Mouse (Mus musculus): Measurements from ENCODE around the gene Gm6169. TPM values are rescaled to one million over a fixed set of nuclear protein-coding genes. Genes with fewer than 3 reads are reported as not detected.

Gm6169 gene
- 3.7 and 3.9 TPM in 2 replicates for total RNA-seq (2012; rRNA removed)
- total RNA-seq (2014; rRNA removed) = 12.8 and 17.6 TPM in 2 replicates
- polyA plus RNA-seq (2012; ENCODE audit: insufficient read length, low read depth) = 3.8 and 4.4 TPM in 2 replicates

DNA sequence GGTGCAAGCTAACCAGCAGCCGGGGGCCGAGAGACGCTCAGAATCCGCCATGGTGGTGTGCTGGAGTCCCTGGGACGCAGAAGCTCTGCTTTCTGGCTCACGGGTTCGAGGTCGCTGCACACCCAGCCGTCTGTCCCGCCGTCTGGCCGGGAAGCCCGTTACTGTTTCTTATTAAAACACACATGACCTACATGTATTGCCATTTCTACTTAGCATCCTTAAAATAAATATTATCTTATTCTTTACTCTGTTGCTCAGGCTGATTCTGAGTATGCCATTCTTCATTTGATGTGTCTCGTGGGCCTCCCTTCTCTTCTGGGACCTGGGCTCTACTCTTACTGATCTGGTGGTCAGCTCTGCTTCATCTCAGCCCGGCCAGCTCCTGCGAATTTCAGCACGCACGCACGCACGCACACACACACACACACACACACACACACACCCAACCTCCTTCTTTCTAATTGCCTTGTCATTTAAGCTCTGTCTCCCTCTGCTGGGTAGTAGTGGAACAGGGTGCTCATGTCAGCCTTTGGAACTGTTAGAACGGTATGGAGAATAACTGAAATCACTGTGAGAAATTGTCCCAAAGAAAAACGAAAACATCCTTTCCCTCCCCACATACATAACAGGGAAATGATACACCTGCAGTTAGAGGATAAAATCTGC lies at the start of gene Gm6169:
Gene Gm6169, minus strand, starts transcription at position 51 of the 666 bp plus-strand sequence.
- H3K36me3 ChIP-seq (replicated peaks in 1 of 2; ENCODE audit: control insufficient read depth in 1 of 2, insufficient read depth in 1 of 2, low read length in 1 of 2) = no peaks in the 10 kb centered on the region
- H3K79me2 ChIP-seq (replicated peaks; ENCODE audit: control insufficient read depth, extremely low read depth, insufficient read depth, poor library complexity, severe bottlenecking) = no peaks in the 10 kb centered on the region
- peak; percentile 69 for DNase-seq (ENCODE audit: extremely low read depth)
- TF ChIP-seq MEF2A (IDR thresholded peaks at IDR 0.05; ENCODE audit: borderline replicate concordance, low read depth, low read length) = no peak
- no peak for TF ChIP-seq MAX (IDR thresholded peaks at IDR 0.05; ENCODE audit: low read length)
- TF ChIP-seq NELFE (IDR thresholded peaks at IDR 0.05; ENCODE audit: low read depth, low read length) = no peak
- TF ChIP-seq PAX5 (IDR thresholded peaks at IDR 0.05; ENCODE audit: low read length) = no peak
- TF ChIP-seq CTCF (conservative IDR thresholded peaks at IDR 0.05 in 1 of 2, IDR thresholded peaks at IDR 0.05 in 1 of 2; ENCODE audit: low read depth in 2 of 2, low read length in 2 of 2) = peak; percentile 60 to 76
- no peak for TF ChIP-seq GABPA (IDR thresholded peaks at IDR 0.05; ENCODE audit: insufficient replicate concordance, low read depth, low read length)
- TF ChIP-seq KAT2A (IDR thresholded peaks at IDR 0.05; ENCODE audit: insufficient replicate concordance, low read length) = no peak
- no peak for TF ChIP-seq ETS1 (conservative IDR thresholded peaks at IDR 0.05; ENCODE audit: low read depth, low read length)
- peak; percentile 58 for TF ChIP-seq BHLHE40 (IDR thresholded peaks at IDR 0.05; ENCODE audit: low read depth, low read length)
- no peak for TF ChIP-seq TBP (conservative IDR thresholded peaks at IDR 0.05; ENCODE audit: low read depth, low read length)
- 0 out of 2 replicates have a peak, but pooled peaks have one; percentile 42 for TF ChIP-seq MYC (IDR thresholded peaks at IDR 0.05; ENCODE audit: low read depth, low read length)
- TF ChIP-seq SMC3 (IDR thresholded peaks at IDR 0.05; ENCODE audit: low read depth, low read length) = peak; percentile 51
- TF ChIP-seq ELF1 (IDR thresholded peaks at IDR 0.05; ENCODE audit: low read depth, low read length) = no peak
- TF ChIP-seq ZMIZ1 (IDR thresholded peaks at IDR 0.05; ENCODE audit: low read depth, low read length) = no peak
- no peak for TF ChIP-seq E2F4 (IDR thresholded peaks at IDR 0.05; ENCODE audit: insufficient replicate concordance, low read depth, low read length)
- TF ChIP-seq TCF12 (IDR thresholded peaks at IDR 0.05; ENCODE audit: low read depth, low read length) = no peak
- TF ChIP-seq CHD2 (IDR thresholded peaks at IDR 0.05; ENCODE audit: low read length) = no peak
- peak; percentile 60 for TF ChIP-seq RAD21 (IDR thresholded peaks at IDR 0.05; ENCODE audit: low read depth, low read length)
- TF ChIP-seq ZKSCAN1 (IDR thresholded peaks at IDR 0.05; ENCODE audit: borderline replicate concordance, low read depth, low read length) = no peak
- TF ChIP-seq USF2 (conservative IDR thresholded peaks at IDR 0.05; ENCODE audit: low read depth, low read length) = no peak
- no peak for TF ChIP-seq ZC3H11A (IDR thresholded peaks at IDR 0.05; ENCODE audit: low read depth, low read length)
- no peak for TF ChIP-seq EP300 (IDR thresholded peaks at IDR 0.05; ENCODE audit: low read length)
- no peak for TF ChIP-seq MXI1 (IDR thresholded peaks at IDR 0.05; ENCODE audit: low read depth, low read length)
- TF ChIP-seq USF1 (IDR thresholded peaks at IDR 0.05; ENCODE audit: low read depth, low read length) = no peak
- TF ChIP-seq MAFK (IDR thresholded peaks at IDR 0.05; ENCODE audit: insufficient replicate concordance, low read length) = no peak
- TF ChIP-seq JUN (IDR thresholded peaks at IDR 0.05; ENCODE audit: insufficient read depth, low read depth, low read length) = no peak
- TF ChIP-seq JUND (conservative IDR thresholded peaks at IDR 0.05; ENCODE audit: low read depth, low read length) = no peak
- TF ChIP-seq UBTF (IDR thresholded peaks at IDR 0.05; ENCODE audit: low read depth, low read length) = no peak
- no peak for TF ChIP-seq SIN3A (IDR thresholded peaks at IDR 0.05; ENCODE audit: low read length)
- TF ChIP-seq RCOR1 (conservative IDR thresholded peaks at IDR 0.05; ENCODE audit: low read depth, low read length) = no peak
- TF ChIP-seq ZNF384 (IDR thresholded peaks at IDR 0.05; ENCODE audit: low read depth, low read length) = no peak
- TF ChIP-seq CHD1 (IDR thresholded peaks at IDR 0.05; ENCODE audit: low read depth, low read length) = no peak
- TF ChIP-seq POLR2A (IDR thresholded peaks at IDR 0.05; ENCODE audit: low read depth, low read length) = no peak
- dilution Hi-C loops (cut with MboI; ENCODE audit: extremely low pct_ligation_motif_present, extremely low pct_unique_long_range_greater_than_20kb, low sequenced_read_pairs) (no loop called here), in situ Hi-C loops (cut with MboI; ENCODE audit: low pct_ligation_motif_present, low pct_unique_long_range_greater_than_20kb, low sequenced_read_pairs) (no loop called here)
- no peaks in the 10 kb centered on the region for H3K9me3 ChIP-seq (replicated peaks; ENCODE audit: low read length)
- H3K9ac ChIP-seq (ENCODE audit: insufficient read depth, low read depth) = no peak within 1 kb of the TSS
- H3K27ac ChIP-seq (ENCODE audit: insufficient read depth, low read depth) = no peak within 1 kb of the TSS
- H3K4me3 ChIP-seq (replicated peaks in 1 of 3; ENCODE audit: low read depth in 2 of 3, low read length in 2 of 3, poor library complexity in 1 of 3) = no peak within 1 kb of the TSS
- peaks cover under 1 to 9% of the 10 kb centered on the region in 2 experiments; a peak in 3 of 4 replicates for H3K4me1 ChIP-seq (ENCODE audit: control insufficient read depth in 1 of 2, insufficient read depth in 2 of 2)
- H3K4me2 ChIP-seq (ENCODE audit: insufficient read depth, low read depth, poor library complexity, severe bottlenecking) = peak within 1 kb of the TSS; percentile 80
- no peaks in the 10 kb centered on the region for H3K27me3 ChIP-seq (replicated peaks)

All from CH12.LX (cell line).